Comparison of ENCODE assay signal across 9 mouse cellular contexts in genomic region chr2:152789591-152789999, GRCm38 (mm10). TPM values are rescaled to one million over a fixed set of nuclear protein-coding genes. Genes with fewer than 3 reads are reported as not detected.
DNase-seq lines count a peak whose midpoint lies in the region; ATAC-seq lines count a peak whose summit lies in the region.
"Had no signal": no experiment of that assay in that cellular context is flagged by ENCODE, and none has a peak within 500 bp of the region (broad histone marks: within the 10 kb centered on the region; RNA-seq: fewer than 3 reads in every experiment).

No protein-coding gene starts in this region.

- peaks cover 94% of the 10 kb centered on the region for H3K4me1 ChIP-seq in heart, embryonic 10.5 days
- H3K4me1 ChIP-seq in midbrain, embryonic 15.5 days, result peaks cover 12% of the 10 kb centered on the region; the same call in 1 of the 2 replicates

- peaks cover 7% of the 10 kb centered on the region; the same call in 1 of the 2 replicates for H3K36me3 ChIP-seq in heart, embryonic 10.5 days
- H3K36me3 ChIP-seq in midbrain, embryonic 15.5 days (replicated peaks), result no peaks in the 10 kb centered on the region

- ATAC-seq in midbrain, embryonic 15.5 days (replicated peaks), result no peak

- no peaks in the 10 kb centered on the region for H3K27me3 ChIP-seq in heart, embryonic 10.5 days (ENCODE audit: insufficient read depth, poor library complexity, severe bottlenecking)
- no peaks in the 10 kb centered on the region for H3K27me3 ChIP-seq in midbrain, embryonic 15.5 days (replicated peaks)
- H3K27me3 ChIP-seq: embryonic facial prominence, embryonic 15.5 days had no signal

- no peaks in the 10 kb centered on the region for H3K9me3 ChIP-seq in heart, embryonic 10.5 days
- H3K9me3 ChIP-seq in midbrain, embryonic 15.5 days, result no peaks in the 10 kb centered on the region
- H3K9me3 ChIP-seq: embryonic facial prominence, embryonic 15.5 days had no signal

- peak overlapping the region; percentile 37 for H3K4me3 ChIP-seq in heart, embryonic 10.5 days
- H3K4me3 ChIP-seq in midbrain, embryonic 15.5 days, result no peak overlapping the region
- H3K4me3 ChIP-seq: embryonic facial prominence, embryonic 15.5 days had no signal

- no peak overlapping the region for H3K9ac ChIP-seq in midbrain, embryonic 15.5 days
- H3K9ac ChIP-seq: embryonic facial prominence, embryonic 15.5 days had no signal

- H3K4me2 ChIP-seq in midbrain, embryonic 15.5 days, result no peak overlapping the region
- H3K4me2 ChIP-seq: embryonic facial prominence, embryonic 15.5 days had no signal

- DNase-seq in B cell, adult 2 months, result peak; percentile 22 to 32
- peak; percentile 95 for DNase-seq in MEL-GATA-1-ER (ENCODE audit: extremely low read depth, low read depth)
- peak; percentile 95 for DNase-seq in heart, embryonic 10.5 days (ENCODE audit: low spot score)
- DNase-seq in kidney, postnatal 25 days, result peak; percentile 33 to 73
- peak; percentile 80 for DNase-seq in thymus, postnatal 14 days
- DNase-seq in cerebellum, postnatal 36 days, result no peak
- no peak for DNase-seq in urinary bladder, postnatal 4 days (ENCODE audit: low spot score in 2 of 2)

- H3K27ac ChIP-seq in heart, embryonic 10.5 days, result peak overlapping the region; percentile 91
- 0 out of 2 replicates have a peak overlapping the region, but pooled peaks have one; percentile 0 for H3K27ac ChIP-seq in midbrain, embryonic 15.5 days

- WGBS in heart, embryonic 10.5 days, result 16% methylated on average over 4 of the region's 4 CpGs
- WGBS in midbrain, embryonic 15.5 days, result 80% methylated on average over 4 of the region's 4 CpGs

RNA-seq across cellular contexts. Expression of gene Cox4i2, which starts 35.6 kb away (rescaled TPM):
- 18.8 and 21.1 TPM in 2 replicates for polyA plus RNA-seq in heart, embryonic 10.5 days (2016; fragmentation: Nextera tagmentation; extraction: Ambion mirVana)
- polyA plus RNA-seq in midbrain, embryonic 15.5 days (2015; fragmentation: Nextera tagmentation; extraction: Ambion mirVana), result 5.2 and 6.4 TPM in 2 replicates

RNA-seq across cellular contexts. Expression of gene Bcl2l1, which starts 41.9 kb away (rescaled TPM):
- polyA plus RNA-seq in heart, embryonic 10.5 days (2016; fragmentation: Nextera tagmentation; extraction: Ambion mirVana), result 72.8 and 76.2 TPM in 2 replicates
- polyA plus RNA-seq in midbrain, embryonic 15.5 days (2015; fragmentation: Nextera tagmentation; extraction: Ambion mirVana), result 195 and 197 TPM in 2 replicates

RNA-seq across cellular contexts. Expression of gene Id1, which starts 53.5 kb away (rescaled TPM):
- polyA plus RNA-seq in heart, embryonic 10.5 days (2016; fragmentation: Nextera tagmentation; extraction: Ambion mirVana), result 92.5 and 124 TPM in 2 replicates
- 30.7 and 33.7 TPM in 2 replicates for polyA plus RNA-seq in midbrain, embryonic 15.5 days (2015; fragmentation: Nextera tagmentation; extraction: Ambion mirVana)

RNA-seq across cellular contexts. Expression of gene Tpx2, which starts 58.2 kb away (rescaled TPM):
- 74.7 and 97.0 TPM in 2 replicates for polyA plus RNA-seq in heart, embryonic 10.5 days (2016; fragmentation: Nextera tagmentation; extraction: Ambion mirVana)
- 12.9 and 14.6 TPM in 2 replicates for polyA plus RNA-seq in midbrain, embryonic 15.5 days (2015; fragmentation: Nextera tagmentation; extraction: Ambion mirVana)

Comparison
In these comparisons a context has a peak if more than half of its experiments do, and no peak if none do; other contexts are left out.
1. DNase-seq: peak in B cell, adult 2 months (2 of 2), MEL-GATA-1-ER (single experiment), heart, embryonic 10.5 days (single experiment), kidney, postnatal 25 days (2 of 2) and thymus, postnatal 14 days (single experiment); none in cerebellum, postnatal 36 days (0 of 2) and urinary bladder, postnatal 4 days (0 of 2).